Mouse (Mus musculus) intestine, embryonic 16.5 days (tissue): ENCODE measurements at regions not wholly inside any gene's neighbourhood (a gene's known extent, or its start where the extent isn't known, plus 50 kb on each side); places are given as distances from the start of the nearest gene placed in this dataset.

Source experiments
- ATAC-seq: fragments of 200-750 bp; cut with Nextera tagmentation; 2 replicates; pipeline ENCODE4 v1.8.0; 2017; ENCODE audit warnings: moderate TSS enrichment, moderate library complexity
- H3K27ac ChIP-seq: fragments of 300-500 bp; sonication (generic); 2 replicates; pipeline ENCODE4 v1.5.1; 2014; ENCODE audit warnings: mild to moderate bottlenecking, low read length
- H3K27me3 ChIP-seq: fragments of 300-500 bp; sonication (generic); replicated peaks from 2 replicates; pipeline ENCODE4 v1.6.1; 2014; ENCODE audit warnings: low read length, control low read depth, mixed read lengths; ENCODE audit not compliant: control insufficient read depth, insufficient read depth
- H3K36me3 ChIP-seq: fragments of 300-500 bp; sonication (generic); 2 replicates; pipeline ENCODE4 v1.6.1; 2014; ENCODE audit warnings: low read length, control low read depth; ENCODE audit not compliant: control insufficient read depth, insufficient read depth
- H3K4me1 ChIP-seq: fragments of 300-500 bp; sonication (generic); 2 replicates; pipeline ENCODE4 v1.6.1; 2014; ENCODE audit warnings: low read length, control low read depth, mixed read lengths; ENCODE audit not compliant: control insufficient read depth, insufficient read depth
- H3K4me2 ChIP-seq: fragments of 300-500 bp; sonication (generic); 2 replicates; pipeline ENCODE4 v1.6.1; 2014; ENCODE audit warnings: low read depth, low read length, control low read depth
- H3K4me3 ChIP-seq: fragments of 300-500 bp; sonication (generic); 2 replicates; pipeline ENCODE4 v1.5.1; 2014; ENCODE audit warnings: mild to moderate bottlenecking, low read length
- H3K9ac ChIP-seq: fragments of 300-500 bp; sonication (generic); 2 replicates; pipeline ENCODE4 v1.6.1; 2014; ENCODE audit warnings: low read depth, low read length
- H3K9me3 ChIP-seq: fragments of 300-500 bp; sonication (generic); 2 replicates; pipeline ENCODE4 v1.6.1; 2016; ENCODE audit warnings: low read length, control low read depth; ENCODE audit not compliant: control insufficient read depth
- WGBS: fragments of 180-500 bp; shearing (Covaris S2); extraction: QIAGEN DNeasy Blood & Tissue Kit; methylation state at CpG from one replicate; pipeline ENCODE4 v1.1.7; 2014; 5-methylcytosine and 5-hydroxymethylcytosine counted together

DNA sequence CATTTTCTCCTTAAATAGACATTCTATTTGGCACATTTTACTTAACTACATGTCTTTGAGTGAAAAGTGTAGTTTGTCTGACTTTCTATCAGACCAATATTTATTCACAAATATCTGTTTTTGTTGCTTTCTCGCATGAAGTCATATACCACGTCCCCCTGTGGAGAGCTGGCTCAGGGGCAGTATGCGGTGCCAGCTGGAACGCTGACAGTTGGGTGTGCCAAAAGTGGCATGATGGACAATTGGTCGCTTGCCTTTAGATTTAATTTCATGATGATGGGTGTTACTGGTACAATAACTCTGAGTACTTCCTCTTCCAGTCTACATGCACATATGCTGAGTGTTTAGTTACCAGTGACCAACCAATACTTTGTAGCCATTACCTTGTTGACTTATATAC is 223.8 kb upstream of the Cadm2 start:
- H3K27ac ChIP-seq: no peak overlapping the region
- H3K4me1 ChIP-seq: no peaks in the 10 kb centered on the region
- H3K36me3 ChIP-seq: no peaks in the 10 kb centered on the region
- no peak for ATAC-seq
- no peak overlapping the region for H3K4me3 ChIP-seq
- no peaks in the 10 kb centered on the region for H3K9me3 ChIP-seq
- H3K27me3 ChIP-seq: no peaks in the 10 kb centered on the region
- H3K9ac ChIP-seq: no peak overlapping the region
- no peak overlapping the region for H3K4me2 ChIP-seq
- WGBS: 88% methylated on average over 5 of the region's 5 CpGs

DNA sequence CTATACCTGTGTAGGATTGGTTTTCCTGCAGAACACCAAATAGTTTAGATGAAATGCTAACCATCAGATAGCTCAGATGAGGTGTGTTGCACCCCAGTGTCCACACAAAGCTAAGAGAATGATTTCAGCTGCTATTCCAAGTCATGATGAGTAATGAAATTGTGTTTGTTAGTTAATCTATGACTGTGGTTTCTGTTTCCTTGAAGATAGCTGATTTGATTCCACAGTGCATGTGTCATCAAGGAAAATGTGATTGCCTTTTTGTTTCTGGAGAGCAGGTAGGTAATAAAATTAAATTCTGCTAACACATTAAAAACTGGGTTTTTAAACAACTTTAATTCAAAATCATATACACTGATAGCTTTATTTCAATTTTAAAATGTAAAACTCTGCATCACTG is 176.5 kb upstream of the Cadm2 start:
- H3K4me3 ChIP-seq: no peak overlapping the region
- ATAC-seq: no peak
- no peaks in the 10 kb centered on the region for H3K4me1 ChIP-seq
- H3K4me2 ChIP-seq: no peak overlapping the region
- no peaks in the 10 kb centered on the region for H3K9me3 ChIP-seq
- no peaks in the 10 kb centered on the region for H3K36me3 ChIP-seq
- H3K27me3 ChIP-seq: no peaks in the 10 kb centered on the region
- H3K27ac ChIP-seq: no peak overlapping the region
- no peak overlapping the region for H3K9ac ChIP-seq

DNA sequence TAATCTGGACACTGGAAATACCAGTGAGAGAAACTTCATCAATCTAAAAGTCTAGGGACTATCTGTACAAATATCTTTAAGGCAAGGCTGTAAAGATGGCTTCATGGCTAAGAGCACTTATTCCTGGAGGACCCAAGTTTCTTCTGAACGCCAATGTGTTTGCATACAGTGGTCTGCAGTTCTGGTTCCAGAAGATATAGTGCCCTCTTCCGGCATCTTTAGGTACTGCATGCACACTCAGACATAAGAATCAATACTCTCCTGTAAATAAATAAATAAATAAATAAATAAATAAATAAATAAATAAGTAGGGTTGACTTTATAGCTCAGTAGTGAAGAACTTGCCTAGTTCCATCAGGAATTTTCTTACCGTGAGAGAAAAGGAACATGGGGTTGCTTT is 155.4 kb upstream of the Cadm2 start:
- Histone ChIP-seq H3K4me2 (no peak overlapping the region), H3K36me3 (no peaks in the 10 kb centered on the region), H3K9ac (no peak overlapping the region), H3K27me3 (no peaks in the 10 kb centered on the region), H3K4me1 (no peaks in the 10 kb centered on the region), H3K27ac (no peak overlapping the region), H3K4me3 (no peak overlapping the region), H3K9me3 (no peaks in the 10 kb centered on the region)
- WGBS: 48% methylated on average over 3 of the region's 3 CpGs
- ATAC-seq: no peak

DNA sequence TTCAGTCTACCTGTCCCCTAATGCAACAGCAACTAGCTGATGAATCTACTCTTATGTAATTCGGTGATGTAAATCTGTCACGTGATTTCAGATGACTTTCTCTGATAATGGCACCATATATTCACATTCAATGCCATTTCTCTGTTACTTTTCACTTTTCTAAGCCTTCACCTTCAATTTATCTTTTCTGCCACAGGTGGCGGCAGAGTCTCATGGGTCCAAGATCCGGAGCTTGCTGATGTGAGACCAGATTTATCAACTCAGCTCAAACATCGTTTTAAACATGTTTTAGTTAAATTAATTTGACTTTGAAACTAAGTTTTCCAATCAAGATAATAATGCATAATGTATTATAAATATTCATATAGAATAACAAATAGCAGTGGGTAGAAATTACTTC is 148.4 kb upstream of the Cadm2 start:
- Histone ChIP-seq H3K4me2 (no peak overlapping the region), H3K4me3 (no peak overlapping the region), H3K9me3 (no peaks in the 10 kb centered on the region), H3K9ac (no peak overlapping the region), H3K27me3 (no peaks in the 10 kb centered on the region), H3K36me3 (no peaks in the 10 kb centered on the region), H3K27ac (no peak overlapping the region), H3K4me1 (no peaks in the 10 kb centered on the region)
- WGBS: 51% methylated on average over 5 of the region's 5 CpGs
- no peak for ATAC-seq

DNA sequence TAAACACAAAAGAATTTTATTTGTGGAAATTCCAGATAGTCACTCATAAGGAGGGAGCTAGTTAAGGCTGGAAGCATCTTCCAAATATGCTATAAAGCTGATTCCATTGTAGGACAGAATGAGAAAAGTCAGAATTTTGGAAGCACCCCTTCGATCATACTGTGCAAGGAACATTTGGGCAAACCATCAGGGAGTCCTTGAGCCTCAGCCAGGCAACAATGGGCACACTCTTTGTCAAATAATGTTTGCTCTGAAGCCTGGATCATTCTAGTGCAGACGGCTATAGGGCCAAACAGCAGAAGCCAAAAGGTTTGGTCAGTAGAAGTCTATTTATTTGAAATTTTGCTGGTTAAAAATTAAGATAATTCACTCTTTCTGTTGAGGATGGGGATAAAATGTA is 114.7 kb upstream of the Cadm2 start:
- Histone ChIP-seq H3K27me3 (no peaks in the 10 kb centered on the region), H3K36me3 (no peaks in the 10 kb centered on the region), H3K27ac (no peak overlapping the region), H3K4me2 (no peak overlapping the region), H3K9me3 (no peaks in the 10 kb centered on the region), H3K4me3 (no peak overlapping the region), H3K4me1 (no peaks in the 10 kb centered on the region), H3K9ac (no peak overlapping the region)
- WGBS: 82% methylated on average over 2 of the region's 2 CpGs
- no peak for ATAC-seq

DNA sequence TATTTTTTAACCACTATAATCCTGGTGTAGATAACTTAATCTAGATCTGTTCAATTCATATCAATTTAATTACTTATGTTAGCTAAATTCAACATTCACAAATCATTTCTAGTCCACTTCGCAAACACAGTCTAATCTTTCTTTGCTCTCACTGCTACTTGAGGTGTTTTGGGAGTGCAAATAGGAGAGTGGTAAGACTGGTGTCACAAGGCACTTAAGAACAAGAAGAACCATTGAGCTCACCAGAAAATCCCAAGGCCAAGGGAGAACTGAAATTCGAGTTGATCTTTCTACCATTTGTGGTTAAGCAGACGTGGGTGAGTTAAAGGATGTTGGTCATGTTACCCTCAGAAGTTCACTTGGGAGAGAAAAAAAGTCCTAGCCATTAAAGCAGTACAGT is 77.9 kb upstream of the Cadm2 start:
- no peak for ATAC-seq
- Histone ChIP-seq H3K4me3 (no peak overlapping the region), H3K9ac (no peak overlapping the region), H3K4me2 (no peak overlapping the region), H3K27ac (no peak overlapping the region), H3K4me1 (no peaks in the 10 kb centered on the region), H3K27me3 (no peaks in the 10 kb centered on the region), H3K36me3 (no peaks in the 10 kb centered on the region), H3K9me3 (no peaks in the 10 kb centered on the region)
- 51% methylated on average over 3 of the region's 3 CpGs for WGBS
